Mouse (Mus musculus) forebrain, embryonic 16.5 days (tissue): Measurements from ENCODE around the gene Aqp7. TPM values are rescaled to one million over a fixed set of nuclear protein-coding genes. Genes with fewer than 3 reads are reported as not detected.

Experiments
- ATAC-seq: fragments of 200-750 bp; cut with Nextera tagmentation; 2 replicates; pipeline ENCODE4 v1.8.0; 2017; ENCODE audit warnings: mild to moderate bottlenecking, moderate library complexity
- H3K27ac ChIP-seq: fragments of 300-500 bp; sonication (generic); 2 replicates; pipeline ENCODE4 v1.5.1; 2014; ENCODE audit warnings: low read length, control low read depth
- H3K27me3 ChIP-seq: fragments of 300-500 bp; sonication (generic); replicated peaks from 2 replicates; pipeline ENCODE4 v1.6.1; 2014; ENCODE audit warnings: low read length; ENCODE audit not compliant: control insufficient read depth, insufficient read depth
- H3K36me3 ChIP-seq: fragments of 300-500 bp; sonication (generic); 2 replicates; pipeline ENCODE4 v1.6.1; 2014; ENCODE audit not compliant: control insufficient read depth, insufficient read depth
- H3K4me1 ChIP-seq: fragments of 300-500 bp; sonication (generic); replicated peaks from 2 replicates; pipeline ENCODE4 v1.6.1; 2014; ENCODE audit warnings: low read length; ENCODE audit not compliant: control insufficient read depth, insufficient read depth
- H3K4me2 ChIP-seq: fragments of 300-500 bp; sonication (generic); 2 replicates; pipeline ENCODE4 v1.6.1; 2014; ENCODE audit warnings: mild to moderate bottlenecking, low read length, control low read depth
- H3K4me3 ChIP-seq: fragments of 300-500 bp; sonication (generic); replicated peaks from 2 replicates; pipeline ENCODE4 v1.5.1; 2014; ENCODE audit warnings: mild to moderate bottlenecking, low read length, control low read depth
- H3K9ac ChIP-seq: fragments of 300-500 bp; sonication (generic); replicated peaks from 2 replicates; pipeline ENCODE4 v1.6.1; 2014; ENCODE audit warnings: low read depth, low read length, control low read depth
- H3K9me3 ChIP-seq: fragments of 300-500 bp; sonication (generic); 2 replicates; pipeline ENCODE4 v1.6.1; 2016; ENCODE audit warnings: low read length; ENCODE audit not compliant: control insufficient read depth
- WGBS: fragments of 180-500 bp; shearing (Covaris S2); extraction: QIAGEN DNeasy Blood & Tissue Kit; methylation state at CpG from one replicate; pipeline ENCODE4 v1.1.7; 2014; 5-methylcytosine and 5-hydroxymethylcytosine counted together
- polyA plus RNA-seq: library from polyadenylated mRNA; unstranded; fragments of >200 nt; fragmentation: Nextera tagmentation; extraction: Ambion mirVana; gene quantifications from 2 replicates; pipeline ENCODE4 v1.2.1, GENCODE M21; 2015

Aqp7 gene
- polyA plus RNA-seq, 1 experiment from 2014 or later: not detected

- H3K9me3 ChIP-seq: no peaks in the 10 kb centered on the region
- H3K27ac ChIP-seq: no peak overlapping the region
- H3K4me1 ChIP-seq: no peaks in the 10 kb centered on the region
- no peaks in the 10 kb centered on the region for H3K36me3 ChIP-seq
- H3K27me3 ChIP-seq: no peaks in the 10 kb centered on the region
- H3K4me2 ChIP-seq: no peak overlapping the region
- H3K4me3 ChIP-seq: no peak overlapping the region
- ATAC-seq: no peak
- 86% methylated on average over 4 of the region's 4 CpGs for WGBS
- H3K9ac ChIP-seq: no peak overlapping the region
These were observed 17.3 kb upstream of the Aqp7 start for GRCm38 (mm10) chr4:41065196-41065595.

GRCm38 (mm10) chr4:41063894-41064673, 16.1 kb upstream of the Aqp7 start:
- H3K4me3 ChIP-seq: no peak overlapping the region
- H3K4me1 ChIP-seq: no peaks in the 10 kb centered on the region
- H3K27ac ChIP-seq: no peak overlapping the region
- H3K36me3 ChIP-seq: no peaks in the 10 kb centered on the region
- H3K27me3 ChIP-seq: no peaks in the 10 kb centered on the region
- H3K9me3 ChIP-seq: no peaks in the 10 kb centered on the region
- no peak for ATAC-seq
- no peak overlapping the region for H3K9ac ChIP-seq
- WGBS: 19% methylated on average over 16 of the region's 16 CpGs
- H3K4me2 ChIP-seq: no peak overlapping the region

GRCm38 (mm10) chr4:41063351-41063750, 15.4 kb upstream of the Aqp7 start:
- H3K27ac ChIP-seq: no peak overlapping the region
- H3K36me3 ChIP-seq: no peaks in the 10 kb centered on the region
- no peaks in the 10 kb centered on the region for H3K4me1 ChIP-seq
- ATAC-seq: no peak
- no peaks in the 10 kb centered on the region for H3K9me3 ChIP-seq
- no peaks in the 10 kb centered on the region for H3K27me3 ChIP-seq
- H3K4me2 ChIP-seq: no peak overlapping the region
- no peak overlapping the region for H3K4me3 ChIP-seq
- no peak overlapping the region for H3K9ac ChIP-seq
- 64% methylated on average over 3 of the region's 3 CpGs for WGBS

GRCm38 (mm10) chr4:41057361-41057760, 9.4 kb upstream of the Aqp7 start:
- Histone ChIP-seq H3K9me3 (no peaks in the 10 kb centered on the region), H3K4me2 (no peak overlapping the region), H3K27me3 (no peaks in the 10 kb centered on the region), H3K4me1 (no peaks in the 10 kb centered on the region), H3K36me3 (no peaks in the 10 kb centered on the region), H3K27ac (no peak overlapping the region), H3K9ac (no peak overlapping the region), H3K4me3 (no peak overlapping the region)
- no peak for ATAC-seq
- WGBS: 74% methylated on average over 6 of the region's 9 CpGs

GRCm38 (mm10) chr4:41056742-41057332, 8.9 kb upstream of the Aqp7 start:
- Histone ChIP-seq H3K27me3 (no peaks in the 10 kb centered on the region), H3K27ac (no peak overlapping the region), H3K9ac (no peak overlapping the region), H3K9me3 (no peaks in the 10 kb centered on the region), H3K4me1 (no peaks in the 10 kb centered on the region), H3K36me3 (no peaks in the 10 kb centered on the region), H3K4me2 (no peak overlapping the region), H3K4me3 (no peak overlapping the region)
- 77% methylated on average over 7 of the region's 7 CpGs for WGBS
- no peak for ATAC-seq

- WGBS: 75% methylated on average over 1 of the region's 1 CpGs
- Histone ChIP-seq H3K4me3 (no peak overlapping the region), H3K27me3 (no peaks in the 10 kb centered on the region), H3K27ac (no peak overlapping the region), H3K9me3 (no peaks in the 10 kb centered on the region), H3K9ac (no peak overlapping the region), H3K36me3 (no peaks in the 10 kb centered on the region), H3K4me1 (no peaks in the 10 kb centered on the region), H3K4me2 (no peak overlapping the region)
- no peak for ATAC-seq
These were observed 8.3 kb upstream of the Aqp7 start for GRCm38 (mm10) chr4:41056253-41056652.

- 88% methylated on average over 13 of the region's 13 CpGs for WGBS
- no peak for ATAC-seq
- no peak overlapping the region for H3K4me3 ChIP-seq
- peaks cover 3% of the 10 kb centered on the region for H3K4me1 ChIP-seq
- no peak overlapping the region for H3K4me2 ChIP-seq
- no peaks in the 10 kb centered on the region for H3K36me3 ChIP-seq
- H3K27ac ChIP-seq: no peak overlapping the region
- H3K9ac ChIP-seq: no peak overlapping the region
- no peaks in the 10 kb centered on the region for H3K27me3 ChIP-seq
- H3K9me3 ChIP-seq: no peaks in the 10 kb centered on the region
These were observed 7.2 kb upstream of the Aqp7 start for GRCm38 (mm10) chr4:41055111-41055510.

GRCm38 (mm10) chr4:41051781-41052180, 3.8 kb upstream of the Aqp7 start:
- ATAC-seq: no peak
- no peak overlapping the region for H3K9ac ChIP-seq
- H3K27me3 ChIP-seq: no peaks in the 10 kb centered on the region
- H3K36me3 ChIP-seq: no peaks in the 10 kb centered on the region
- no peaks in the 10 kb centered on the region for H3K9me3 ChIP-seq
- no peak overlapping the region for H3K27ac ChIP-seq
- peaks cover 3% of the 10 kb centered on the region for H3K4me1 ChIP-seq
- H3K4me2 ChIP-seq: no peak overlapping the region
- H3K4me3 ChIP-seq: no peak overlapping the region
- WGBS: 81% methylated on average over 7 of the region's 7 CpGs

- Histone ChIP-seq H3K27ac (no peak overlapping the region), H3K4me2 (peak overlapping the region; percentile 48), H3K27me3 (no peaks in the 10 kb centered on the region), H3K9me3 (no peaks in the 10 kb centered on the region), H3K4me3 (no peak overlapping the region), H3K4me1 (peaks cover 3% of the 10 kb centered on the region), H3K9ac (peak overlapping the region; percentile 48), H3K36me3 (no peaks in the 10 kb centered on the region)
- peak; percentile 88 for ATAC-seq
- WGBS: 36% methylated on average over 16 of the region's 16 CpGs
These were observed 3.1 kb upstream of the Aqp7 start for GRCm38 (mm10) chr4:41050726-41051675.
